Mouse (Mus musculus) left cerebral cortex, postnatal 14 days (tissue): ENCODE data around the gene Rims4. TPM values are rescaled to one million over a fixed set of nuclear protein-coding genes. Genes with fewer than 3 reads are reported as not detected.

Experiments used
- DNase-seq, 2 experiments: peaks; one replicate each; pipeline ENCODE4 v3.0.0; 2021 to 2022; ENCODE audit warnings: low spot score in 2 of 2, mixed read lengths in 1 of 2
- intact Hi-C: fragments of 180-260 bp; cut with DNase I; formaldehyde crosslinking; loops from one replicate; pipeline ENCODE4 v1.15.1; 2025
- total RNA-seq, 2 experiments: library from RNA; stranded (reverse); gene quantifications; 2 replicates each; pipeline ENCODE4 v1.2.3; 2021

Gene Rims4
- total RNA-seq, 2 experiments from 2014 or later, result 111 to 125 TPM

DNA sequence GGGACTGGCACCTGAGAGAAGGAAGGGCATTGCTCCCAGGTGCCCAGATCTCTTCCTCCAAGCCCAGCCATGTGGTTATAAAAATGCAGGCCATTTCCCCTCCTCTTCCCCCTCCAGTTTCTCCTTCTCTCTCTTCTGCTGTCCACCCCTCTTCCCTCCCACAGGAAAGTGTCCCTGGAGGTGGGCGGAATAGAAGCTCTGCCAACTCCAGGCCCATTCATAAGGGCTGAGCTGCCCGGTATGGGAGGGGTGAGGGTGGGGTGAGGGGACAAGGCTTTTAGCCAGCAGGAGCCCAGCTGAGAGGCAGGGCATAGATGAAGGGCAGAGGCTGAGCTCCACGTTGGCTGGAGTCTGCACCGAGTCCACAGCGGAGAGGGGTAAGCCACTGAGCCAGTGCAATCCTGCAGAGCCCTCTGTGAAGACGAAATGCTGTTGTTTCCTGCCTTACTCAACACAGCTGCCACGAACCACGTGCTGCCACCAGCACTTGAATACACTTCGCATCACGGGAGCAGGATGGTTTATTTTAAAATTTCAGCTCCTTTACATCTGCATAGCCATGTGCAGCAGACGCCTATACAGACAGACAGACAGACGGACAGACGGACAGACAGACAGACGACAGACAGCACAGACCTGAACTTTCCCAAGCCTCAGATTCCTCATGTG, 41.5 kb downstream of the Rims4 start:
- DNase-seq, result peak; percentile 51 to 60
- intact Hi-C loops, result no loop called here

DNA sequence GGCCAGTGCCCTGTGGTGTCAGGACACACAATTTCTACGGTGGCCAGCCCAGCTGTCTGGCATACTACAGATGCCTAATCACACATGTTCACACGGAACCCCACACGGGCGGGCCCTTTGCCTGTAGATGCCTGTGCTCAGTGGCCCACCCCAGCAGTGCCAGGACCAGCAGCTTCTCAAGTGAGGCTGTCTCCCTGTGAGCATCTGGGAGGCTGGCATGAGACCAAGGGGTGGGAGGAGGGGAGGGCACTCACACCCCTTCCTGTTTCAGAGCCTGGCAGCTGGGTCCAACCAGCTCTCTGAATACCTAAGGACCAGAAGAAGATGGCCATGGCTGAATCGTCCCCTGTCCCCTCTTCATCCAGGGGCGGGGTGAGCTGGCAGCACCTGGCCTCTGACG, 43.0 kb downstream of the Rims4 start:
- intact Hi-C loops, result no loop called here
- peak; percentile 57 to 63 for DNase-seq

DNA sequence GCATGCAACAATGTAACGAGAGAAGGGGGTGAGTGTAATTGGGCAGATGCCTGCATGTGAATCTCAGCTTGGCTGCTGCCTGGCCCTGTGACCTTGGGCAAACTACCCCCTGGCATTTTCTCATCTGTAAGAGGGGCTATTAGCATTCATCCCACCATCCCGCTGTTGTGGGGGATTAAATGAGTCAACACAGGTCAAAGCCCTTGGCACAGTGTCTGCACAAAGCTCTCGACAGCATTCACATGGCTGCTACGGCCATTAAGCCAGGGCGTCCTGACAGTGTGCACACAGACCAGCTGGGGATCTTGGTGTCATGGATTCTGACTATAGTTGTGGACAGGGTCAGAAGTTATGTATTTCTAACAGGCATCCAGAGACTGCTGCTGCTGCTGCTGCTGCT, 43.6 kb downstream of the Rims4 start:
- intact Hi-C loops, result no loop called here

DNA sequence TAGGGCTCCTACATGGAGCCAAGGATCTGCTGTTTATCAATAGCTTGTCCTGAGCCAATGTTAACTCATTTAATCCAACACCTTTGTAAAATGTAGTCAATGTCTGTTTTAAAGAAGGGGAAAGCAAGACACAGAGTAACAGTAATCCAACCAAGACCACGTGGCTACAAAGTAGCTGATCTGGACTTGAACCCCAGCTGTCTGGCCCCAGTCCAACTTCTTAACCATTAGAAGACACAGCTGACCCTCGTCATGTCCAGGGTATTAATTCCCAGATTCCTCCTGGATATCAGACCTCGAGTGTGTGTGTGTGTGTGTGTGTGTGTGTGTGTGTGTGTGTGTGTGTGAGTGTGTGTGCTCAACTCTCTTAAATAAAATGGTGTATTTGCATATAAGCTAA, 46.6 kb downstream of the Rims4 start:
- intact Hi-C loops, result no loop called here
- DNase-seq, result no peak

More for the DNA sequence above, 43.6 kb downstream of the Rims4 start:
- no peak for DNase-seq

DNA sequence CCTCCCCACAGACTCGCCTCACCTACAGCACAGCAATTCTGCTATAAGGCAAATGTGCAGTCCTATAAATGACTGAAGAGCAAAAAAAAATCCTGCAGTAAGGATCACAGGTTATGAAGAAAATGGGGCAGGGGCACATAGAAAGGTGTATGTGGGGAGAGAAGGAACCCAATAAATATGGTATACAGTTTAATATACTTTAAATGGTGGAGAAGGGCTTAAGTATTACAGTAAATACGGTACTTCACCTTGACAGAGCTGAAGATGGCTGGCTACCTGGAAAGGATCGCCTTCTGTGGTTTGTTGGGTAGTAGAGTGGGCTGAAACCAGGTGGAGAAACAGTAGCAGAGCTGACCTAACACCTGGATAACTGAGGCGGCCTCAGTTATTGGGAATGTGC, 47.2 kb downstream of the Rims4 start:
- no peak for DNase-seq
- intact Hi-C loops, result no loop called here

DNA sequence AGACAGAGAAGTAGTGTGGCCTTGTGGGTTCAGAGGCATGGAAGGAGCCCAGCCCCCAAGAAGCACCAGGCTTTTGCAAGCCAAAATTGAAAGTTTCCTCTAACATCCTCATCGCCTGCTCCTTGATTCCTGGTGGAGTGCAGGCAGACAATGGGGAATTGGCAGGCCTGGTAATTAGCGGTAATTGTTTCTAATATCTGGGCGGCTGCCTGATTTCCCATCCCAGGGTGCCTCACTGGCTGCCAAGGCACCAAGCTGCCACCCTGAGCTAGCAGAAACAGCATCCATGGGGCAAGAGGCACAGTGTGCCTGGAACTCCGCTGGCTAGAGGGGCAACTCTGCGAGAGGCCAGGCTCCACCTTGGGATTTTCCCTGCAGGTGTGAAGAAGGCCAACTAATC, 48.7 kb downstream of the Rims4 start:
- no peak for DNase-seq
- intact Hi-C loops, result no loop called here

DNA sequence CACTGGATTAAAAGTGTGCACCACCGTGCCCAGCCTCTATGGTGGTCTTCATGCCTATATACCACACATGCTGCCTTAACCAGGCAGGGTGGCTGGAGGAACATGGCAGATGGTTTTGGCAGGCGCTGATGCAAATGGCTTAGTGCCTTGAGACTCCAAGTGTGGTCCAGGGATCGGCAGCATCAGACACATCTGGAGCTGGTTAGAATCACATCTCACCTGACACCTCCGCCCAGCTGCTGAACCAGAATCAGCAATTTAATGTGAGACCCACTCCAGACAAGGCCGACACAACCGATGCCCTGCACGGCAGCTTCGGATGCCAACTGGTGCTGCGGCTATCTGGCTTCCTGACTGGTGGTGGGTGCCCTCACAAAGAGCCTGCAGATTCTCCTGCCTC, 52.4 kb downstream of the Rims4 start:
- intact Hi-C loops, result no loop called here
- no peak for DNase-seq

DNA sequence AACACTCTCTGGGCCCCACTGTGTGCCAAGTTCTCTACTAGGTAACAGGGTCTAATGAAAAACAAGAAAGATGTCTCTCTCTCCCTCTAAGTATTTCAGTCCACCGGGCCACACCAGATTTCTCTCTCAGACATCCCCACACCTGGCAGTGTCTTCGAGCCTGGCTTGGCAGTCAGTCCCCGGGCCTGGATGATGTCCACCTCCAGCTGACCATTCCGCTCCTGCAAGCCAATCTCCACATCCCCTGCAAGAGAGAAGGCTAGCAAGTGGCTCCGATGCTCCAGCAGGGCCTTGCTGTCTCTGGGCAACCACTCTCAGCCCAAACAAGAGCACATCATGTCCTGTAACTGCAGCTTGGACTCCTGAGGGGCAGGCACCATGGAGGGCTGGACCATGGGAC, 53.2 kb downstream of the Rims4 start:
- no peak for DNase-seq
- intact Hi-C loops, result no loop called here

DNA sequence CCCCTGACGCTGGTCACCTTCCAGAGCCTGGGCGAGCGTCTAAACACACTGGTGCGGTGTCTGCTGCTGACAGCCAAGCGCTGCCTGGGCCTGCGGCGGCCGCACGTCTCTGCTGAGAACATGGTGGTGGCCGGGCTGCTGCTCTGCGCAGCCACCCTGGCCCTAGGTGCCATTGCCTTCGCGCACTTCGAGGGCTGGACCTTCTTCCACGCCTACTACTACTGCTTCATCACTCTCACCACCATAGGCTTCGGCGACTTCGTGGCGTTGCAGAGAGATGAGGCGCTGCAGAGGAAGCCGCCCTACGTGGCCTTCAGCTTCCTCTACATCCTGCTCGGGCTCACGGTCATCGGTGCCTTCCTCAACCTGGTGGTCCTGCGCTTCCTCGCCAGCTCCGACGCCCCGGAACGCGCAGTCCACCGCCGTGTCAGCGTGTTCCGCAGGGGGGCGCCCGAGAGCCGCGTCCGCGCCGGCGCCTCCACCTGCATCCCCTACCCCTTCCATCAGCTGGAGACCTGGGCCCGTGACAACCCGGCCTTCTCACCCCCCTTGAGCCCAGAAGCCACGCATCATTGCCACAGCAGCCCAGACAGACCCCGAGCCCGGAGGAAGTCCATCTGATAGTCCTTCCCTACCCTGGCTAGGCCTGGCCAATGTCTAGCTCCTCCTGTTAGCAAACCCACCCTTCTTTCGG, 60.1 kb downstream of the Rims4 start:
- DNase-seq, result peak in 1 of 2 experiments; percentile 60
- intact Hi-C loops, result loop anchor here (2.0 to 5.0 kb wide), 3 partner anchors 59 to 109 kb away; partner anchors contain the start of gene Rims4

DNA sequence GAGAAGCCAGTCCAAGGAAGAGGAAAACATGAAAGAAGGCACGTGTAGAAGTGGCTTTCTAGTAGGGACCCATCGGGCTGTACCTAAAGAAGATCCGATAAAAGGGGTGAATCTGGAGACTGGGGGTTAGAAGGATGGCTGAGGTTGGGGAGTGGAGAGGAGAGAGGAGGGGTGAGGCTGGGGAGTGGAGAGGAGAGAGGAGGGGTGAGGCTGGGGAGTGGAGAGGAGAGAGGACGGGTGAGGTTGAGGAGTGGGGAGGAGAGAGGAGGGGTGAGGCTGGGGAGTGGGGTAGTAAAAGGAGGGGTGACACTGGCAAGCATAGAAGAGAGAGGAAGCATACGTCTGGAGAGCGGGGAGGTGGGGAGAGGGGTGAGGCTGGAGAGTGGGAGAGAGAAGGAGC, 61.2 kb downstream of the Rims4 start:
- intact Hi-C loops, result loop anchor here (5.0 kb wide), 2 partner anchors 60 to 110 kb away; partner anchors contain the start of gene Rims4
- DNase-seq, result no peak

DNA sequence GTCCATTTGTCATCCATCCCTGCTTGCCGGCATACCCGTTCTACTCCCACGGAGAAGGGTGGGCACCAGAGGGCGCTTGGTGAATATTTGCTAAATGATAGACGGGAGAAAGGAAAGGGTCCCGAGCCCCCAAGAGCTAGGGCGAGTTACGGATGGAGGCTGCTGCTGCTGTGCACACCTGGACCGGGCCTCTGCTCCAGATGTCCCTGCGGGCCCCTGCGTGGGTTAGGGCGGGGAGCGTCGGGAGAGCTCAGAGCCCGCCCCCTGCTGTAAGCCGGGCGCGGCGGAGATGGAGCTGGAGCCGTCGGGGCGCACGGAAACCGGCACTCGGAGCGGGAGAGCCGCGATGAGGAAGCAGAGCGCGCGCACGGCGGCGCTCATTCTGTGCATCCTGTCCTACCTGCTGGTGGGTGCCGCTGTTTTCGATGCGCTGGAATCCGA, 65.0 kb downstream of the Rims4 start, which contains the start of gene Kcnk15:
Kcnk15 (plus strand) TSS at position 191 of the 441 bp plus-strand sequence.
- intact Hi-C loops, result no loop called here
- DNase-seq, result no peak

DNA sequence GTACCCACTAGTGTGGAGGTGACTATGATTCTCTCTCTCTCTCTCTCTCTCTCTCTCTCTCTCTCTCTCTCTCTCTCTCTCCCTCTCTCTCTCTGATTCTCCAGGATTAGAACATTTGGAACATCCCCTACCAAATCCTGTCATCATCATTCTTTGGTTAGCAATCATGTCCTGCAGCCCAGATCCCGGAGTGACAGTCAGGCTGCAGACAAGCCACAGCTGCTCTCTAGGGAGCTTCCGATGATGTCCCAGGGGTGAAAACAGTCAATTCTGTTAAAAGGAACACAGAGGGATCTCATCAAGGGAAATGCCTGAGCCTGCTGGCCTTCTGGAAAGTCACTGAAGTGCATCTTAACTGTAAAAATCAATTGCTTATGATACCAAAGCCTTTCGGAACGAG, 76.4 kb downstream of the Rims4 start:
- no peak for DNase-seq
- intact Hi-C loops, result no loop called here

DNA sequence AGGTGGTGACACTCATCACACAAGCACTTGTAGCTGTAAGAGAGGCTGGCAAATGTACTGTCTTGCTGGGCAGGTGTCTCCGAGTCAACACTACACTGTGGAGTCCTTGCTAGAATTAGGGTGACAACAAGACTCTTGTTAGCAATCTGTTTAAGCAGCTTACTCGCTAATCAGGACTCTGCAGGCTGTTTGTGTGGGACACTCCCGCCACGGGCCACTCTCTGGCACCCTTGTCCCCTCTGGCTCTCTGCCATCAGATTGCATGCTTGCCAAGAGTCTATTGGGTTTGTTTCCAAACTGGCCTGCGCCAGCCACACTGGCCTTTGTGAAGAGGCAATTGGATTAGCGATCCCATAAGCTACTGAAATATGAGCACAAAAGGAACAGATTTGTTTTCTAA, 79.0 kb downstream of the Rims4 start:
- no peak for DNase-seq

DNA sequence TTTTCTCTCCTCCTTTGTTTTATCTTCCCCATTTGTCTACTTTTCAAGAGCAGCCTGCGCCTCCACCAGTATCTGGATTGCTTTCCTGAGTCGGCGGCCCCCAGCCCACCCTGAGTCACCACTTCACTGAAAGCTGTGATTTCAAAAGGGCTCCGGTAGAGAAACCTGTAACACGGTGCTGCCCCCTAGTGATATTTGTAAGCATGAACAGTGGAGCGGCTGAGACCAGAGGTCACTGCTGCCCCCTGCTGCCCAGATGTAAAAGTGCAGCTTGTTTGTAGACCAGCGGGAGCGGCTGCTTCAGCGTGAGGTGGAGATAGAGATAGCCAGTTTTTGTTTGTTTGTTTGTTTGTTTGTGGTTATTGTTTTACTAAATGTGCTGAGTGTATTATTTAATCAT, 80.4 kb downstream of the Rims4 start:
- DNase-seq, result peak; percentile 90
- intact Hi-C loops, result loop anchor here (10.0 kb wide), 1 partner anchor 53 kb away; no protein-coding TSS in a partner anchor

More for the DNA sequence above, 79.0 kb downstream of the Rims4 start:
- intact Hi-C loops, result loop anchor here (10.0 kb wide), 1 partner anchor 55 kb away; no protein-coding TSS in a partner anchor

DNA sequence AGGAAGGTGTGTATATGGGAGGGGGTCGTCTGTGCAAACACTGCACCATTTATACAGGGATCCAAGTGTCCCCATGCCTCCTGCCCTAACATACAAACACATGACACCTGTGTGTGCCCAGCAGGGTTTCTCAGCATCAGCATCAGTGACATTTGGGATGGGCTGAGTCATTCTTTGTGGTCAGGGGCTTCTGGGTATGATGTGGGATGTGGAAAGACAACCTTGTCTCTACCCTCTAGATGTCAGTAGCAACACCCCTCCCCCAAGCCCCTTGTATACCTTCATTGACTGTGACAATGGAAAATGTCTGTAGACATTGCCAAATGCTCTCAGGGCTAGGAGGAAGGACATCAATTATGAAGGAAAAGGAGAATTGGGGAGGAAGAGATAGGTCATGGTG, 87.3 kb downstream of the Rims4 start:
- no peak for DNase-seq
- intact Hi-C loops, result loop anchor here (10.0 kb wide), 1 partner anchor 46 kb away; no protein-coding TSS in a partner anchor

DNA sequence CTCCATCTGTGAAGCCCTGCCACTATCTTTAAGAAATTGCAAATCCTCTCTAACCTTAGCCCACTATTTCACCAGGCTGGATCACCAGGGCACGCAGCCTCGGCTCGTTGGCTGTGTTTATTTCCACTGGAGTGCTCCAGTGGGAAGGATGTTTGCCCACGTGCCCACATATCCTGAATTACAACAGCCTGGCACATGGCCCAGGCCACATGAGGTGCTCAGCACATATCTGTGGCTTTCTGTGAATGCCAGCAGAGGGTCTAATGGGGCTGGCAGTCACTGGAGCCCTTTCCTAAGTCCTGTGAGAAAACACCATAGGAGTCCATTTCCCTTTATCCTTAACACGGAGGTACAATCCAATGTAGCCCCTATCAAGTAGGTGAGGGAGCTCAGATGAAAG, 92.0 kb downstream of the Rims4 start:
- DNase-seq, result no peak
- intact Hi-C loops, result loop anchor here (10.0 kb wide), 1 partner anchor 292 kb away; no protein-coding TSS in a partner anchor

DNA sequence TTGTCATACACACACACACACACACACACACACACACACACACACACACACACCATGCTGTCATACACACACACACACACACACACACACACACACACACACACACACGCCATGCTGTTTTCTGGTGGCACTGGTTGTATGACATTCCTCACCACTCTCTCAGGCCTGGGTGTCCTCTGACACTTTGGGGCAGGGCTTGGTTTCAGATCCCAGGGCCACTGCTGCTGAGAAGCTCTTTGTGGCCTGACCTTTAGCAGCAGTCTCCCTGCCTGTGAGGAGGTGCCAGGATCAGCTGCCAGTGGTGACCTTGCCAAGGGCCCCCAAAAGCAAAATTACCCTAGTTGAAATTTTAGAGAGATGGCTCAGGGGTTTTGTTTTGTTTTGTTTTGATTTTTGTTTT, 92.6 kb downstream of the Rims4 start:
- intact Hi-C loops, result loop anchor here (10.0 kb wide), 1 partner anchor 291 kb away; no protein-coding TSS in a partner anchor
- no peak for DNase-seq

DNA sequence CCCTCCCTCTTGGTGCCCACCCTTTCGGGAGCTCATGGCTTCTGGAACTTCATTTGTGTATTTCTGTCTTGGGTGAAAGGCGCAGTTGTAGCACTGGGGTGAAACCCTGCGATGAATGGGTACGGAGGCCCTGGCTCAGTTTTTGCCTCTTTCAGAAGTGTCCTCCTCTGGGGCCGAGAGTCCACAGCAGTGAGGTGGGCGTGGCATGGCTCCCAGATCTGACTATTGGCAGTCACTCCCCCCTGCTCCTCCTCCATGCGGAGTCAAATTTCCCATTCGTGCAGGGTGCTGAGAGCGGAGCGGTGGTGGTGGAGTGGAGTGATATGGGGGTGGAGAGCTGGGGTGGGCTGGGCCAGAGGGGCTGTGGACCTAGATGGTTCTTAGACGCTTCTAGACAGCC, 94.7 kb downstream of the Rims4 start:
- no peak for DNase-seq
- intact Hi-C loops, result loop anchor here (10.0 kb wide), 1 partner anchor 289 kb away; no protein-coding TSS in a partner anchor

DNA sequence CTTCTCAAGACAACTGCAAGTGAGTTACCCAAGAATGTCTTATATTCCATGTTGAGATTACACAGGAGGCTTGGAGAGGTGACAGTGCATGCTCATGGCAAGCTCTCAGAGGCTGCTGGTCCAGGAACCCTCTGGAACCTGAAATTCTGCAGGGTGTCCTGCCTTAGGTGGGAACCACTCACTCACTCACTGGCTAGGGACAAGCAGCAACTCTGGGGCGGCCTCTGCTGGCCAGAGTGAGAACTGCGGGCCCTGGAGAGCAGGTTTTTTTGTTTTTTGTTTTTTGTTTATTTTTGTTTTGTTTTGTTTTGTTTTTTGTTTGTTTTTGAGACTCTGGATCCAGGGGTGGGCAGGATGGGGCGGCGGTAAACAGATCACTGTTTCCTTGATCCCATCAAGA, 95.2 kb downstream of the Rims4 start:
- peak; percentile 44 to 55 for DNase-seq
- intact Hi-C loops, result loop anchor here (10.0 kb wide), 1 partner anchor 288 kb away; no protein-coding TSS in a partner anchor

DNA sequence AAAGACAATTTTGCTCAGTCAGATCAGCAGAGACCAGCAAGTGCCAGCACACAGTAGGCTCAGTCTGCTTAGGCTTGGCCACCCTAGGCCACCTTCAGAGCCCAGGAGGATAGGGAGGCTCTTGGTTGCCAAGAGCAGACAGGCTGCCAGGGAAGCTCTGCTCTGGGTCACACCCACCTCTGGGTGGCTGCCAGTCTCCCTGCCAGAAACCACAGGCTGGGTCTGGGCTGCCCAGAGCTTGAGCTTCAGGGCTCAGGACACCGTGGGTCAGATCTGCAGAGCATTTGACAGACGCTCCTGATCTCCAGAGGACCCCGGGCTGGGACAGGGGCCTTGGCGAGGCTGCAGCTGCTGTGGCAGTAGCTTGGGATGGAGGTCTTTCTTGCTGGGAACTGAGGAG, 97.9 kb downstream of the Rims4 start, which contains the start of gene Ccn5:
Ccn5 (plus strand) TSS at position 255 of the 400 bp plus-strand sequence.
- DNase-seq, result peak in 1 of 2 experiments; percentile 25
- intact Hi-C loops, result loop anchor here (10.0 kb wide), 1 partner anchor 286 kb away; no protein-coding TSS in a partner anchor
